Mouse (Mus musculus) embryonic facial prominence, embryonic 13.5 days (tissue): ENCODE measurements around the gene Tcp10a. TPM values are rescaled to one million over a fixed set of nuclear protein-coding genes. Genes with fewer than 3 reads are reported as not detected.
"Not testable (repeated sequence)": the region's sequence is repeated elsewhere in the genome, so short reads cannot be mapped to it uniquely, and the experiment has no call there.

ENCODE experiments used
- ATAC-seq: fragments of 200-750 bp; cut with Nextera tagmentation; 2 replicates; pipeline ENCODE4 v1.8.0; 2017; ENCODE audit warnings: low read depth; ENCODE audit not compliant: insufficient number of reproducible peaks, insufficient read depth, low FRiP score, low TSS enrichment
- H3K27ac ChIP-seq: fragments of 300-500 bp; sonication (generic); 2 replicates; pipeline ENCODE4 v1.5.1; 2015; ENCODE audit warnings: moderate library complexity, mild to moderate bottlenecking, inconsistent platforms
- H3K27me3 ChIP-seq: fragments of 300-500 bp; sonication (generic); 2 replicates; pipeline ENCODE4 v1.6.1; 2015; ENCODE audit warnings: mild to moderate bottlenecking, inconsistent platforms
- H3K36me3 ChIP-seq: fragments of 300-500 bp; sonication (generic); 2 replicates; pipeline ENCODE4 v1.6.1; 2015; ENCODE audit warnings: mild to moderate bottlenecking, inconsistent platforms
- H3K4me1 ChIP-seq: fragments of 300-500 bp; sonication (generic); 2 replicates; pipeline ENCODE4 v1.6.1; 2015; ENCODE audit warnings: inconsistent platforms
- H3K4me2 ChIP-seq: fragments of 300-500 bp; sonication (generic); 2 replicates; pipeline ENCODE4 v1.6.1; 2015; ENCODE audit warnings: moderate library complexity, mild to moderate bottlenecking, inconsistent platforms
- H3K4me3 ChIP-seq: fragments of 300-500 bp; sonication (generic); 2 replicates; pipeline ENCODE4 v1.5.1; 2015; ENCODE audit warnings: mild to moderate bottlenecking, inconsistent platforms
- H3K9ac ChIP-seq: fragments of 300-500 bp; sonication (generic); 2 replicates; pipeline ENCODE4 v1.6.1; 2015; ENCODE audit warnings: mild to moderate bottlenecking, inconsistent platforms
- H3K9me3 ChIP-seq: fragments of 300-500 bp; sonication (generic); 2 replicates; pipeline ENCODE4 v1.6.1; 2016; ENCODE audit warnings: inconsistent platforms
- WGBS: fragments of 180-500 bp; shearing (Covaris S2); methylation state at CpG from one replicate; pipeline ENCODE4 v1.1.7; 2015; ENCODE audit warnings: mixed read lengths; 5-methylcytosine and 5-hydroxymethylcytosine counted together
- polyA plus RNA-seq: library from polyadenylated mRNA; unstranded; fragments of >200 nt; fragmentation: Nextera tagmentation; extraction: Ambion mirVana; gene quantifications from 2 replicates; pipeline ENCODE4 v1.2.1, GENCODE M21; 2015

Gene Tcp10a
- polyA plus RNA-seq, 1 experiment from 2014 or later: not detected

GRCm38 (mm10) chr17:7377907-7378306 is 53.5 kb downstream of the Tcp10a start:
- 28% methylated on average over 2 of the region's 3 CpGs for WGBS
- not testable (repeated sequence) for H3K4me1 ChIP-seq, H3K4me3 ChIP-seq, H3K9ac ChIP-seq, H3K9me3 ChIP-seq, H3K4me2 ChIP-seq, ATAC-seq, H3K27me3 ChIP-seq, H3K36me3 ChIP-seq, H3K27ac ChIP-seq

GRCm38 (mm10) chr17:7382711-7383110 is 58.3 kb downstream of the Tcp10a start:
- not testable (repeated sequence) for H3K9ac ChIP-seq, H3K9me3 ChIP-seq, H3K27ac ChIP-seq, H3K36me3 ChIP-seq, H3K27me3 ChIP-seq, ATAC-seq, H3K4me2 ChIP-seq, H3K4me1 ChIP-seq, H3K4me3 ChIP-seq
- 92% methylated on average over 1 of the region's 3 CpGs for WGBS

DNA sequence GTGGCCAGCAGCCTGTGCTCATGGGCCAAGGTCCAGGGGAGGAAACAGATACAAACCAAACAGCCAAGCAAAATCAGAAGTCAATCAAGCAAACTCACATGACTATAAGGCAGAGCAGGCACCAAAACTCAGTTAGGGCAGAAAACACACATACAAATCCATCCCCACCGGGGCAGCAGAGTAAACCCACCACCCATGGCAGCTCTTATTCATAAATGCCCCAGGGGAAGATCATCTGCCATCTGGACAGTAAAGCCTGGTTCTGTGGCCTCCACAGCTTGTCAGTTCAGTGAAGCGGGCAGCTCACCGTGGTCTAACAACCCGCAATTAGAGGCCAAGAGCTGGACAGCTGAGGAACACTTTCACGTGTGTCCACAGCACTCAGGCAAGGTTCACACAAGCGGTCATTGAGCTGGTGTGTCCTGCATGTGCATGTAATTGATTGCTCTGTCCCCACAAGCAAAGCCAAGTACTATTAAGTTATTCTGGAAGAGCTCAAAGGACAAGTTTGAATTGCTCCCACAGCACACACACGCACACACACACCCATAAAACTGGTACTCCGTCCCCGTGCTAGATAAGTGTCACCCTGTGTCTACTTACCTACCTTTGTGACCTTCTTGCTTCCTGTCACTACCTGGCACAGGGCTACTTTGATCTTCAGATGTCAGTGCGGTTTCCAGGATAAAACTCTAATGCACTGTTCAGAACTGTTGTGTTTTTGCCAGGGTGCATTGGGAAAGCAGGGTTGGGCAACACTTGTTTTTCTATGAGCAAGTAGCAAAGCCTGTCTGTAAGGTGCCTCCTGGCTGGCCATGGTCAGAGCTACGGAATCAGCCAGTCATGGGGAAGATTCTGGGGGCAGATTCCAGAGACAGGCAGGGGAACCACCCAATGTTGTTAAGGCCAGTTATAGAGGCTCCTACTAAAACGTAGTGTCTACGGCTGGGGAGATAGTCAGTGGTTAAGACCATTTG is 59.0 kb downstream of the Tcp10a start:
- not testable (repeated sequence) for H3K9ac ChIP-seq
- WGBS: 79% methylated on average over 12 of the region's 13 CpGs

GRCm38 (mm10) chr17:7385364-7385763 is 60.9 kb downstream of the Tcp10a start, which contains the start of gene Unc93a2:
TSS of gene Unc93a2 (minus strand) at chr17:7385464.
- not testable (repeated sequence) for H3K27ac ChIP-seq, H3K4me3 ChIP-seq, H3K9me3 ChIP-seq, ATAC-seq, H3K9ac ChIP-seq, H3K36me3 ChIP-seq, H3K4me1 ChIP-seq, H3K4me2 ChIP-seq, H3K27me3 ChIP-seq
- 68% methylated on average over 3 of the region's 3 CpGs for whole genome bisulfite sequencing

More for the DNA sequence above, 59.0 kb downstream of the Tcp10a start:
- H3K27ac ChIP-seq, H3K36me3 ChIP-seq, ATAC-seq, H3K9me3 ChIP-seq, H3K4me2 ChIP-seq, H3K4me3 ChIP-seq, H3K27me3 ChIP-seq, H3K4me1 ChIP-seq: not testable (repeated sequence)

- H3K9me3 ChIP-seq: not testable (repeated sequence)
- WGBS: 67% methylated on average over 8 of the region's 8 CpGs
Observed at GRCm38 (mm10) chr17:7386016-7386415, 61.6 kb downstream of the Tcp10a start.

GRCm38 (mm10) chr17:7388341-7388957 is 64.0 kb downstream of the Tcp10a start:
- WGBS: no CpG with 5 or more reads among the region's 2 CpGs
- peak; percentile 39; the same call in 1 of the 2 replicates for ATAC-seq
- H3K27ac ChIP-seq: not testable (repeated sequence)

More at GRCm38 (mm10) chr17:7386016-7386415, 61.6 kb downstream of the Tcp10a start:
- H3K4me3 ChIP-seq, H3K27ac ChIP-seq, H3K27me3 ChIP-seq, ATAC-seq, H3K4me2 ChIP-seq, H3K36me3 ChIP-seq, H3K9ac ChIP-seq, H3K4me1 ChIP-seq: not testable (repeated sequence)

DNA sequence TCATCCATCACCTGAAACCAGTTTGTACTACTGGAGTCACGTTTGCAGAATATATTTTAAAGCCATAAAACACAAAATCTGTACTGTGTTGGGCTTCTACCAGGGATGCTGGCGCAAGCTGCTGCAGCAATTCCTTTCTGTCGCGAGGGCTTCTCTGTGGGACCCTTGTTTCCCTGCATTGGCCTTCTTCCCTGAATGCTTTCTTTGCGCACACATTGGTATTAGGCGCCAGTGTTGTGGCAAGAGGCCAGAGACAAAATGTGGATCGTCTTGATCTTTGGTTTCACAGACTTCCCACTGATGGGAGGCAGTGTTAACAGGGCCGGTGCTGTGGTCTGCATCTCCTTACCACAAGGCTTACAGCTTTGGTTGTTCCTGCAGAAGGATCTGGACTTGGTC is 64.5 kb downstream of the Tcp10a start:
- not testable (repeated sequence) for H3K4me2 ChIP-seq, H3K9ac ChIP-seq, H3K27me3 ChIP-seq, H3K36me3 ChIP-seq, H3K4me1 ChIP-seq, ATAC-seq, H3K4me3 ChIP-seq, H3K9me3 ChIP-seq, H3K27ac ChIP-seq
- WGBS: 65% methylated on average over 8 of the region's 8 CpGs

More at GRCm38 (mm10) chr17:7388341-7388957, 64.0 kb downstream of the Tcp10a start:
- not testable (repeated sequence) for H3K36me3 ChIP-seq, H3K27me3 ChIP-seq, H3K4me1 ChIP-seq, H3K9ac ChIP-seq, H3K4me2 ChIP-seq, H3K4me3 ChIP-seq, H3K9me3 ChIP-seq

DNA sequence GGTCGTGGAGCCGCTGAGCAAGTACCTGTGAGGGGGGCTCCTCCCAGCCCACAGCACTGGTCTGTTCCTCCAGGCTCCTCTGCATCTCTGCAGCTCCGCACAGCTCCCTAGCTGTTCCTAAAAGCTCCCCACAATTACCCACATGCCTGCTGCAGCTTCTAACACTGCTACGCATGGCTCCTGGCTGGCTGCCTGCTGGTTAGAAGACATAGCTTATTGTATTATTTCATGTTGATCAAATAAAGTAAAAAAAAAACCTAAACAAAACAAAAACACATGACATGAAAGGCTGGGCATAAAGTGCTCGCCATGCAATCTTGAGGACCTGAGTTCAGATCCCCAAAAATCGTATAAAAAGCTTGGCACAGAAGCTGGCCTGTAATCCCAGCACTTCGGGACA is 65.5 kb downstream of the Tcp10a start:
- ATAC-seq, H3K27ac ChIP-seq, H3K4me2 ChIP-seq, H3K4me1 ChIP-seq, H3K9me3 ChIP-seq, H3K36me3 ChIP-seq, H3K9ac ChIP-seq, H3K27me3 ChIP-seq, H3K4me3 ChIP-seq: not testable (repeated sequence)
- WGBS: 50% methylated on average over 7 of the region's 7 CpGs

- not testable (repeated sequence) for H3K36me3 ChIP-seq, ATAC-seq, H3K9me3 ChIP-seq, H3K27ac ChIP-seq, H3K4me3 ChIP-seq, H3K27me3 ChIP-seq, H3K4me2 ChIP-seq, H3K4me1 ChIP-seq, H3K9ac ChIP-seq
- WGBS: 92% methylated on average over 7 of the region's 7 CpGs
Observed at GRCm38 (mm10) chr17:7395116-7395515, 70.7 kb downstream of the Tcp10a start.

Other genes starting within 250 kb of the Tcp10a start
- 9.5 and 12.1 TPM in 2 replicates for gene Rps6ka2, start 154.5 kb upstream of the Tcp10a start, polyA plus RNA-seq
- gene Ttll2, start 28.1 kb downstream of the Tcp10a start, polyA plus RNA-seq: not detected in 2 replicates
- gene Gm49630, start 47.3 kb downstream of the Tcp10a start, polyA plus RNA-seq: not detected in 2 replicates
- not detected in 2 replicates for gene Unc93a2, start 60.8 kb downstream of the Tcp10a start, polyA plus RNA-seq